Comparison of ENCODE assay signal across 8 mouse cellular contexts in the genomic region with DNA sequence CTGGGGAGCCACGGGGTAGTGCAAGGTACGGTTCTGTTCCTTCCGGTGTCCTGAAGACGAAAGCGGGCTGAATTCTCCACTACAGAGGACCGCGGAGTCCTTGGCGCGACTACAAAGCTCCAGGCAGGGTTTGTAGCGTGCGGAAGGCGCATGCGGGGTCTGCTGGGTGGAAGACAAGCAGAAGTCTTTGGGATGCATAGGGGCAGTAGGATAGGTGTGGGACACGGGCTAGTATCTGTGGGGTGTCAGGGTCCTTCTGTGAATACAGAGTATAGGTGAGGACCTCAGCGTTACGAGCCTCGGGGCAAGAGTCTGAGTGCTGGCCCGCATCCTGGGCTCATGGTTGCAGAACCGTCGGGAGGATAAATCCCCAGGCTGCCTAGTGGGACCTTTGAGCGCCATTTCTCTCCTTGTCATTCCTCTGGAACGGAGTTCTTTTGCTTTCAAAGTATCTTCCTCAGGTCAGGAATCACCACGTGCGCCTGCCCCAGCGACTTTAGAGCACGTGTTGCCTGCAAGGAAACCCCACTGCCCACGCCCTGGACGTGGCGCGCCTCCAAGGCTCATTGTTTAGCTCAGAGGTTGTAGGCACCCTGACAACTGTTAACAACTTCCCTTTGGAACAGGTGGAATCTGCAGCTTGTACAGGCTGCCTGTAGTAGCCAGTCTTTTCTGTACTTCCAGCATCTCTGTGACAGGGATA. TPM values are rescaled to one million over a fixed set of nuclear protein-coding genes. Genes with fewer than 3 reads are reported as not detected.
A peak's percentile ranks its signal among the peaks of the same experiment; 100 is the strongest.
DNase-seq lines count a peak whose midpoint lies in the region; ATAC-seq and TF ChIP-seq lines count a peak whose summit lies in the region.

No protein-coding gene starts in this region.

- ATAC-seq in heart, embryonic 11.5 days (replicated peaks; ENCODE audit: insufficient number of reproducible peaks, low FRiP score, low TSS enrichment): peak; percentile 56; the same call in 1 of the 2 replicates
- ATAC-seq in midbrain, embryonic 16.5 days: peak; percentile 82

- peak overlapping the region; percentile 90 for H3K4me2 ChIP-seq in heart, embryonic 11.5 days
- H3K4me2 ChIP-seq in midbrain, embryonic 16.5 days (ENCODE audit: low read length): peak overlapping the region; percentile 75

- H3K79me2 ChIP-seq in liver, adult 2 months (ENCODE audit: control insufficient read depth, insufficient read depth, low read length): no peaks in the 10 kb centered on the region

- WGBS in heart, embryonic 11.5 days (ENCODE audit: insufficient replicate concordance): 2% methylated on average over 30 of the region's 30 CpGs
- WGBS in liver, adult 2 months: under 1% methylated on average over 30 of the region's 30 CpGs
- WGBS in midbrain, embryonic 16.5 days: under 1% methylated on average over 30 of the region's 30 CpGs

- peaks cover 47% of the 10 kb centered on the region for H3K4me1 ChIP-seq in E14TG2a.4 (replicated peaks; ENCODE audit: low read depth, low read length)
- no peaks in the 10 kb centered on the region for H3K4me1 ChIP-seq in embryonic fibroblast, embryonic 13.5 days (ENCODE audit: control insufficient read depth, insufficient read depth, low read length)
- peaks cover 6% of the 10 kb centered on the region; the same call in 1 of the 2 replicates for H3K4me1 ChIP-seq in heart, embryonic 11.5 days (ENCODE audit: control insufficient read depth, insufficient read depth, low read length)
- peaks cover 4% of the 10 kb centered on the region; the same call in 1 of the 2 replicates for H3K4me1 ChIP-seq in liver, adult 2 months (ENCODE audit: control insufficient read depth, insufficient read depth, low read length)
- H3K4me1 ChIP-seq in midbrain, embryonic 16.5 days (ENCODE audit: control insufficient read depth, insufficient read depth, low read length): peaks cover 14% of the 10 kb centered on the region

- H3K27me3 ChIP-seq in E14TG2a.4 (ENCODE audit: insufficient read depth, low read length): peaks cover 22% of the 10 kb centered on the region
- no peaks in the 10 kb centered on the region for H3K27me3 ChIP-seq in heart, embryonic 11.5 days (ENCODE audit: control insufficient read depth, insufficient read depth, low read length)
- H3K27me3 ChIP-seq in liver, adult 2 months (ENCODE audit: control insufficient read depth, insufficient read depth, low read length): no peaks in the 10 kb centered on the region
- no peaks in the 10 kb centered on the region for H3K27me3 ChIP-seq in midbrain, embryonic 16.5 days (ENCODE audit: control insufficient read depth, insufficient read depth, low read depth, low read length)

- H3K4me3 ChIP-seq in E14TG2a.4 (replicated peaks; ENCODE audit: low read length): peak overlapping the region; percentile 89
- H3K4me3 ChIP-seq in embryonic fibroblast, embryonic 13.5 days (ENCODE audit: insufficient read depth, low read length): peak overlapping the region; percentile 64
- peak overlapping the region; percentile 69 for H3K4me3 ChIP-seq in heart, embryonic 11.5 days (ENCODE audit: low read depth, low read length)
- peak overlapping the region; percentile 76 for H3K4me3 ChIP-seq in liver, adult 2 months (ENCODE audit: insufficient read depth, low read depth, low read length)
- peak overlapping the region; percentile 59 for H3K4me3 ChIP-seq in midbrain, embryonic 16.5 days (ENCODE audit: low read depth, low read length)

- H3K9ac ChIP-seq in heart, embryonic 11.5 days (ENCODE audit: low read depth, low read length): peak overlapping the region; percentile 69
- H3K9ac ChIP-seq in liver, adult 2 months (ENCODE audit: low read depth, low read length): peak overlapping the region; percentile 69
- peak overlapping the region; percentile 73 for H3K9ac ChIP-seq in midbrain, embryonic 16.5 days (ENCODE audit: low read depth, low read length)

- peaks cover 41% of the 10 kb centered on the region for H3K36me3 ChIP-seq in E14TG2a.4 (ENCODE audit: insufficient read depth, low read length)
- peaks cover 1% of the 10 kb centered on the region; the same call in 1 of the 2 replicates for H3K36me3 ChIP-seq in heart, embryonic 11.5 days (ENCODE audit: control insufficient read depth, insufficient read depth, low read length)
- H3K36me3 ChIP-seq in liver, adult 2 months (ENCODE audit: control insufficient read depth, insufficient read depth, low read length): no peaks in the 10 kb centered on the region
- no peaks in the 10 kb centered on the region for H3K36me3 ChIP-seq in midbrain, embryonic 16.5 days (ENCODE audit: control insufficient read depth, insufficient read depth, low read length)

- no peak for TF ChIP-seq POLR2A in embryonic fibroblast, embryonic 13.5 days (IDR thresholded peaks at IDR 0.05; ENCODE audit: low read depth, low read length)
- no peak for TF ChIP-seq POLR2A in liver, adult 2 months (IDR thresholded peaks at IDR 0.05; ENCODE audit: extremely low read depth, insufficient read depth, low read length)

- H3K9me3 ChIP-seq in E14TG2a.4 (ENCODE audit: low read length): no peaks in the 10 kb centered on the region
- H3K9me3 ChIP-seq in heart, embryonic 11.5 days (replicated peaks; ENCODE audit: control insufficient read depth, low read length): no peaks in the 10 kb centered on the region
- H3K9me3 ChIP-seq in midbrain, embryonic 16.5 days (replicated peaks; ENCODE audit: control insufficient read depth, low read length, poor library complexity, severe bottlenecking): no peaks in the 10 kb centered on the region

- DNase-seq in adrenal gland, postnatal 25 days: peak; percentile 59
- DNase-seq in kidney, adult 9 months: peak; percentile 75
- DNase-seq in liver, adult 2 months (ENCODE audit: extremely low read depth, low read depth, low spot score): peak; percentile 39
- DNase-seq in testis, postnatal 14 days (ENCODE audit: low spot score): peak; percentile 55

- TF ChIP-seq CTCF in E14TG2a.4 (conservative IDR thresholded peaks at IDR 0.05; ENCODE audit: low read length): no peak
- TF ChIP-seq CTCF in embryonic fibroblast, embryonic 13.5 days (IDR thresholded peaks at IDR 0.05; ENCODE audit: borderline replicate concordance, insufficient read depth, low read length): no peak
- no peak for TF ChIP-seq CTCF in liver, adult 2 months (IDR thresholded peaks at IDR 0.05; ENCODE audit: low read depth, low read length)

- no peak overlapping the region for H3K27ac ChIP-seq in embryonic fibroblast, embryonic 13.5 days (ENCODE audit: insufficient read depth, low read length)
- H3K27ac ChIP-seq in heart, embryonic 11.5 days (ENCODE audit: low read depth, low read length): no peak overlapping the region
- peak overlapping the region; percentile 37; the same call in 1 of the 2 replicates for H3K27ac ChIP-seq in liver, adult 2 months (replicated peaks; ENCODE audit: insufficient read depth, low read depth, low read length)
- H3K27ac ChIP-seq in midbrain, embryonic 16.5 days (ENCODE audit: low read length): peak overlapping the region; percentile 81

RNA-seq across cellular contexts. Expression of gene Slc19a1, which starts 1.4 kb away (rescaled TPM):
- total RNA-seq in adrenal gland, postnatal 25 days (2021): 18.0 and 21.1 TPM in 2 replicates
- 16.6 and 21.0 TPM in 2 replicates for polyA plus RNA-seq in embryonic fibroblast, embryonic 13.5 days (2011; ENCODE audit: insufficient read length, low read depth, missing spikeins)
- polyA plus RNA-seq in heart, embryonic 11.5 days (2014; fragmentation: Nextera tagmentation; extraction: Ambion mirVana): 15.3 and 15.8 TPM in 2 replicates
- 2.9 and 5.2 TPM in 2 replicates for total RNA-seq in liver, adult 2 months (2014; rRNA removed)
- polyA plus RNA-seq in liver, adult 2 months (2012; rRNA removed): 14.8 and 15.9 TPM in 2 replicates
- 44.2 and 44.4 TPM in 2 replicates for polyA plus RNA-seq in midbrain, embryonic 16.5 days (2015; fragmentation: Nextera tagmentation; extraction: Ambion mirVana)

Comparison
In these comparisons a context has a peak if more than half of its experiments do, and no peak if none do; other contexts are left out.
1. H3K27ac ChIP-seq: peak in liver, adult 2 months (single experiment) and midbrain, embryonic 16.5 days (single experiment); none in embryonic fibroblast, embryonic 13.5 days (single experiment) and heart, embryonic 11.5 days (single experiment).
2. Peak in every context shown above with its lines, with median percentiles within 50 percentile points of each other: H3K4me3 ChIP-seq, DNase-seq and H3K9ac ChIP-seq.